Mouse (Mus musculus): ENCODE results near the gene Olfr1177-ps.
A peak's percentile ranks its signal among the peaks of the same experiment; 100 is the strongest.

The Olfr1177-ps gene

GRCm38 (mm10) chr2:88346392-88346791 lies at the start of gene Olfr1177-ps:
TSS of gene Olfr1177-ps (minus strand) at chr2:88346492.
- no peak for DNase-seq (ENCODE audit: low read depth, low spot score)

GRCm38 (mm10) chr2:88386762-88387161 lies 40.5 kb upstream of the Olfr1177-ps start, which contains the start of gene Olfr1178:
TSS of gene Olfr1178 (plus strand) at chr2:88387062.
- no peak for DNase-seq (ENCODE audit: low read depth, low spot score)

DNA sequence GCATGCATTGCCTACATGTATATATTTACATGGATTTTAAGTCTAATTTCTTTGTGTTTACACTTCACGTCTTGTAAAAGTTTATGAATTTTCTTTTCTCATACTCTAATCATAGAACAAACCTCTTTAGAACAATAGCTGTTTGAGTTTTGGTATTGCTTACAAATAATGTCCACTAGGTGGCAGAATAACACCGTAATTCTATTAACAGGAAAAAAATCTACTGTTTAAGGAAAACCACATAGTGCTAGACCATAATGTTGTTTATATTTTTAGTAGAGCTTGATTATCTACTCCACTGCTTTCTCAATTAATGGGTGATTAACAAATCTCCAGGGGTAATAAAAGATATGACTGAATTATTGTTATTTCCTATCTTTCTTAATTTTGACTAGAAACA lies 10.0 kb upstream of the Olfr1177-ps start:
- DNase-seq (ENCODE audit: low read depth, low spot score) = peak; percentile 35

GRCm38 (mm10) chr2:88336421-88336820 lies 9.9 kb downstream of the Olfr1177-ps start, which contains the start of gene Olfr1176:
TSS of gene Olfr1176 (plus strand) at chr2:88336721.
- DNase-seq (ENCODE audit: low read depth, low spot score) = no peak

GRCm38 (mm10) chr2:88327115-88327514 lies 19.2 kb downstream of the Olfr1177-ps start, which contains the start of gene Olfr1175-ps:
TSS of gene Olfr1175-ps (minus strand) at chr2:88327215.
- DNase-seq (ENCODE audit: low read depth, low spot score) = no peak

DNA sequence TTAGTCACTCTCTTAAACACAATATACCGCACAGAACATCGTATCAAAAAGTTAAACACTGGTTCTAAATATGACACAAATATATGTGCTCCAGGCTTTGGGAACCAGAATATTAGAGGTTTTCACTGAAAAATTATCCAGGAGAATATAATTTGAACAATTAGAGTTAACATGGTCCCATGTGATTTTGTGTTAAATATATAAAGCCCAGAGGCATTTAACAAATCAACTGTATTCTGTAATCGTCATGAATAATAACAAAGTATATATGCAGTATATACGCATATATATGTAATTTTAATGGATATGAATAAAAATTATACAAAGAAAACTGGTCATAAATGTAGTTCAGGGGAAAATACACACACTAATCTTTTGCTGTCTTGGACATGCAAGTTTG lies 31.3 kb downstream of the Olfr1177-ps start, which contains the start of gene Olfr1174-ps:
Olfr1174-ps (minus strand) TSS at position 101 of the 400 bp plus-strand sequence.
- no peak for DNase-seq (ENCODE audit: low read depth, low spot score)

Measured in ZHBTc4 (cell line).